Mouse (Mus musculus) hindbrain, embryonic 14.5 days (tissue): ENCODE data around the gene Slc30a5. TPM values are rescaled to one million over a fixed set of nuclear protein-coding genes. Genes with fewer than 3 reads are reported as not detected.

Experiments used
- ATAC-seq: fragments of 200-750 bp; cut with Nextera tagmentation; 2 replicates; pipeline ENCODE4 v1.8.0; 2017; ENCODE audit warnings: moderate number of reproducible peaks, mild to moderate bottlenecking, moderate TSS enrichment, moderate library complexity; ENCODE audit not compliant: low FRiP score
- DNase-seq: peaks from one replicate; pipeline ENCODE4 v3.0.0-alpha.2; 2015; ENCODE audit warnings: low spot score
- H3K27ac ChIP-seq: fragments of 300-500 bp; sonication (generic); 2 replicates; pipeline ENCODE4 v1.5.1; 2014; ENCODE audit warnings: mild to moderate bottlenecking, moderate library complexity
- H3K27me3 ChIP-seq: fragments of 300-500 bp; sonication (generic); 2 replicates; pipeline ENCODE4 v1.6.1; 2014; ENCODE audit warnings: mild to moderate bottlenecking, low read length, mixed read lengths; ENCODE audit not compliant: control insufficient read depth, insufficient read depth
- H3K36me3 ChIP-seq: fragments of 300-500 bp; sonication (generic); replicated peaks from 2 replicates; pipeline ENCODE4 v1.6.1; 2014; ENCODE audit not compliant: control insufficient read depth, insufficient read depth
- H3K4me1 ChIP-seq: fragments of 300-500 bp; sonication (generic); replicated peaks from 2 replicates; pipeline ENCODE4 v1.6.1; 2014; ENCODE audit warnings: antibody characterized with exemption, low read length, mixed read lengths; ENCODE audit not compliant: control insufficient read depth, insufficient read depth
- H3K4me2 ChIP-seq: fragments of 300-500 bp; sonication (generic); replicated peaks from 2 replicates; pipeline ENCODE4 v1.6.1; 2014; ENCODE audit warnings: mild to moderate bottlenecking, moderate library complexity
- H3K4me3 ChIP-seq: fragments of 300-500 bp; sonication (generic); replicated peaks from 2 replicates; pipeline ENCODE4 v1.5.1; 2014; ENCODE audit warnings: mild to moderate bottlenecking, low read length
- H3K9ac ChIP-seq: fragments of 300-500 bp; sonication (generic); 2 replicates; pipeline ENCODE4 v1.6.1; 2014
- H3K9me3 ChIP-seq: fragments of 300-500 bp; sonication (generic); 2 replicates; pipeline ENCODE4 v1.6.1; 2016; ENCODE audit warnings: low read length; ENCODE audit not compliant: control insufficient read depth
- WGBS: fragments of 180-500 bp; shearing (Covaris S2); extraction: QIAGEN DNeasy Blood & Tissue Kit; methylation state at CpG from one replicate; pipeline ENCODE4 v1.1.7; 2014; 5-methylcytosine and 5-hydroxymethylcytosine counted together
- polyA plus RNA-seq: library from polyadenylated mRNA; unstranded; fragments of >200 nt; fragmentation: Nextera tagmentation; extraction: Ambion mirVana; gene quantifications from 2 replicates; pipeline ENCODE4 v1.2.1, GENCODE M21; 2014

Slc30a5 gene
- polyA plus RNA-seq, 1 experiment from 2014 or later: 41.8 TPM

DNA sequence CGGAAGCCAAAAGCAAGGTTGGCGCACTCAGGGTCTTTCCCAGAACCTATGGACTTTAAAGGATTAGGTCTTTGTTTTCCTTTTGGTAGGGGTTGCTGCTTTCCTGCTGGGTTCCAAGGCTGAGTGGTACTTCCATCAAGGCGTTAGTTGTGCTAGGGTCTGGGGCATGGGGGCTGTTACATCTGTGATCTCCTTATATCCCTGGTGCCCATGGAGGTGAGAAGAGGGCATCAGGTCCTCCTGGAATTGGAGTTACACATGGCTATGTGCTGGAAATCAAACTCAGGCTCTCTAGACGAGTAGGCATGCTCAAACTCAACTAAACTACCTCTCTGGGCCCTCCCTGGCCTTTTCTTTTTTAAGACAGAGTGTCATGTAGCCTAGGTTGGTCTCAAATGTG is 79.0 kb downstream of the Slc30a5 start:
- no peaks in the 10 kb centered on the region for H3K27me3 ChIP-seq
- ATAC-seq: no peak
- no peak overlapping the region for H3K4me3 ChIP-seq
- no peak overlapping the region for H3K4me2 ChIP-seq
- 73% methylated on average over 4 of the region's 4 CpGs for WGBS
- H3K27ac ChIP-seq: no peak overlapping the region
- no peaks in the 10 kb centered on the region for H3K36me3 ChIP-seq
- no peaks in the 10 kb centered on the region for H3K9me3 ChIP-seq
- no peak overlapping the region for H3K9ac ChIP-seq
- DNase-seq: no peak
- no peaks in the 10 kb centered on the region for H3K4me1 ChIP-seq

GRCm38 (mm10) chr13:100753011-100753410 is 80.2 kb downstream of the Slc30a5 start:
- no peak overlapping the region for H3K4me2 ChIP-seq
- H3K36me3 ChIP-seq: no peaks in the 10 kb centered on the region
- no peaks in the 10 kb centered on the region for H3K4me1 ChIP-seq
- DNase-seq (no peak), ATAC-seq (no peak)
- 86% methylated on average over 6 of the region's 6 CpGs for WGBS
- no peaks in the 10 kb centered on the region for H3K27me3 ChIP-seq
- no peak overlapping the region for H3K27ac ChIP-seq
- H3K9me3 ChIP-seq: no peaks in the 10 kb centered on the region
- no peak overlapping the region for H3K4me3 ChIP-seq
- no peak overlapping the region for H3K9ac ChIP-seq

Other genes starting within 250 kb of the Slc30a5 start
- 3.0 and 3.8 TPM in 2 replicates for gene Marveld2, start 216.5 kb downstream of the Slc30a5 start, polyA plus RNA-seq
- gene Ak6, start 182.4 kb downstream of the Slc30a5 start, polyA plus RNA-seq: 314 and 328 TPM in 2 replicates
- gene Rad17, start 182.4 kb downstream of the Slc30a5 start, polyA plus RNA-seq: 16.0 and 19.4 TPM in 2 replicates
- gene Taf9, start 181.8 kb downstream of the Slc30a5 start, polyA plus RNA-seq: 27.4 and 41.7 TPM in 2 replicates
- gene Ccdc125, start 163.7 kb downstream of the Slc30a5 start, polyA plus RNA-seq: 1.5 and 1.9 TPM in 2 replicates
- 37.6 and 42.3 TPM in 2 replicates for gene Cdk7, start 102.5 kb downstream of the Slc30a5 start, polyA plus RNA-seq
- gene Mrps36, start 88.8 kb downstream of the Slc30a5 start, polyA plus RNA-seq: 154 and 169 TPM in 2 replicates
- 6.7 and 6.9 TPM in 2 replicates for gene Cenph, start 57.5 kb downstream of the Slc30a5 start, polyA plus RNA-seq
- 40.7 and 51.4 TPM in 2 replicates for gene Ccnb1, start 46.9 kb downstream of the Slc30a5 start, polyA plus RNA-seq